Mouse (Mus musculus) c-Kit-positive CD71-positive TER-119-negative erythroid progenitor cells, embryonic 14.5 days (primary cell): Measurements from ENCODE around the gene Arhgap31.

Experiments used
- DNase-seq: peaks from one replicate; pipeline ENCODE4 v3.0.0-alpha.2; 2013; ENCODE audit warnings: low read depth

Gene Arhgap31

GRCm38 (mm10) chr16:38712581-38713403 lies at the start of gene Arhgap31:
Arhgap31 (minus strand) TSS chr16:38713274.
- DNase-seq = peak; percentile 19

- no peak for DNase-seq
Measured at GRCm38 (mm10) chr16:38762401-38762800, 49.3 kb upstream of the Arhgap31 start.

GRCm38 (mm10) chr16:38761972-38762371 lies 48.9 kb upstream of the Arhgap31 start:
- DNase-seq = no peak

- DNase-seq = no peak
Measured at GRCm38 (mm10) chr16:38760834-38761375, 47.8 kb upstream of the Arhgap31 start.

- no peak for DNase-seq
Measured at GRCm38 (mm10) chr16:38760239-38760638, 47.2 kb upstream of the Arhgap31 start.

GRCm38 (mm10) chr16:38758104-38758861 lies 45.2 kb upstream of the Arhgap31 start:
- DNase-seq = no peak

- DNase-seq = no peak
Measured at GRCm38 (mm10) chr16:38757626-38758025, 44.6 kb upstream of the Arhgap31 start.

GRCm38 (mm10) chr16:38756572-38756971 lies 43.5 kb upstream of the Arhgap31 start:
- no peak for DNase-seq

GRCm38 (mm10) chr16:38756177-38756503 lies 43.1 kb upstream of the Arhgap31 start:
- DNase-seq = peak; percentile 5

- peak; percentile 50 for DNase-seq
Measured at GRCm38 (mm10) chr16:38755452-38756176, 42.5 kb upstream of the Arhgap31 start.

GRCm38 (mm10) chr16:38753631-38754030 lies 40.6 kb upstream of the Arhgap31 start:
- DNase-seq = no peak

- DNase-seq = no peak
Measured at GRCm38 (mm10) chr16:38750803-38751202, 37.7 kb upstream of the Arhgap31 start.

GRCm38 (mm10) chr16:38743941-38744673 lies 31.0 kb upstream of the Arhgap31 start:
- no peak for DNase-seq

GRCm38 (mm10) chr16:38742659-38743131 lies 29.6 kb upstream of the Arhgap31 start:
- no peak for DNase-seq

- no peak for DNase-seq
Measured at GRCm38 (mm10) chr16:38742113-38742658, 29.1 kb upstream of the Arhgap31 start, which contains the start of gene B4galt4. B4galt4 (plus strand) TSS chr16:38742264.

GRCm38 (mm10) chr16:38741204-38741903 lies 28.3 kb upstream of the Arhgap31 start:
- no peak for DNase-seq

- DNase-seq = no peak
Measured at GRCm38 (mm10) chr16:38730921-38731320, 17.8 kb upstream of the Arhgap31 start.

- DNase-seq = no peak
Measured at GRCm38 (mm10) chr16:38729610-38730288, 16.7 kb upstream of the Arhgap31 start.

- DNase-seq = no peak
Measured at GRCm38 (mm10) chr16:38729139-38729538, 16.1 kb upstream of the Arhgap31 start.
